Mouse (Mus musculus) thymus, postnatal 36 days (tissue): Measurements from ENCODE around the gene Vmn1r214.

Experiments
- DNase-seq, 2 experiments: peaks; one replicate each; pipeline ENCODE4 v3.0.0; 2022; ENCODE audit warnings: mixed read lengths in 2 of 2

The Vmn1r214 gene

GRCm38 (mm10) chr13:23030118-23030517 is at the start of gene Vmn1r214:
Gene Vmn1r214 (plus strand): TSS chr13:23030418.
- no peak for DNase-seq

- DNase-seq: no peak
These were observed 39.9 kb upstream of the Vmn1r214 start for GRCm38 (mm10) chr13:22990214-22990891.

GRCm38 (mm10) chr13:22992178-22992700 is 38.0 kb upstream of the Vmn1r214 start:
- no peak for DNase-seq

- DNase-seq: no peak
These were observed 37.5 kb upstream of the Vmn1r214 start for GRCm38 (mm10) chr13:22992721-22993120.

- no peak for DNase-seq
These were observed 22.9 kb upstream of the Vmn1r214 start, which contains the start of gene Vmn1r213 for GRCm38 (mm10) chr13:23007356-23007755. Gene Vmn1r213 (plus strand): TSS chr13:23007656.

- no peak for DNase-seq
These were observed 12.1 kb upstream of the Vmn1r214 start for GRCm38 (mm10) chr13:23018158-23018557.

GRCm38 (mm10) chr13:23024812-23025211 is 5.4 kb upstream of the Vmn1r214 start:
- no peak for DNase-seq

GRCm38 (mm10) chr13:23057778-23058177 is 27.6 kb downstream of the Vmn1r214 start:
- DNase-seq: no peak

- DNase-seq: no peak
These were observed 37.5 kb downstream of the Vmn1r214 start, which contains the start of gene Vmn1r215 for GRCm38 (mm10) chr13:23067725-23068124. Gene Vmn1r215 (plus strand): TSS chr13:23068025.

GRCm38 (mm10) chr13:23069312-23069711 is 39.1 kb downstream of the Vmn1r214 start:
- no peak for DNase-seq
